Mouse (Mus musculus): ENCODE measurements around the gene Prr12.
"Not testable (repeated sequence)": the region's sequence is repeated elsewhere in the genome, so short reads cannot be mapped to it uniquely, and the experiment has no call there.

The Prr12 gene

GRCm38 (mm10) chr7:45052862-45053116 is at the start of gene Prr12:
Gene Prr12, minus strand, starts transcription at chr7:45052881.
- no peak for DNase-seq

GRCm38 (mm10) chr7:45102441-45102840 is 49.8 kb upstream of the Prr12 start:
- DNase-seq: no peak

GRCm38 (mm10) chr7:45100046-45100445 is 47.4 kb upstream of the Prr12 start:
- no peak for DNase-seq

GRCm38 (mm10) chr7:45098541-45099240 is 46.0 kb upstream of the Prr12 start:
- DNase-seq: no peak

- DNase-seq: no peak
Measured at GRCm38 (mm10) chr7:45097479-45097878, 44.8 kb upstream of the Prr12 start.

GRCm38 (mm10) chr7:45095965-45096364 is 43.3 kb upstream of the Prr12 start:
- DNase-seq: not testable (repeated sequence)

GRCm38 (mm10) chr7:45095367-45095766 is 42.7 kb upstream of the Prr12 start:
- no peak for DNase-seq

- no peak for DNase-seq
Measured at GRCm38 (mm10) chr7:45094121-45094520, 41.4 kb upstream of the Prr12 start.

- no peak for DNase-seq
Measured at GRCm38 (mm10) chr7:45093516-45093905, 40.8 kb upstream of the Prr12 start.

- no peak for DNase-seq
Measured at GRCm38 (mm10) chr7:45092828-45093515, 40.3 kb upstream of the Prr12 start.

- no peak for DNase-seq
Measured at GRCm38 (mm10) chr7:45092048-45092447, 39.4 kb upstream of the Prr12 start, which contains the start of gene Rcn3. Gene Rcn3, minus strand, starts transcription at chr7:45092221.

GRCm38 (mm10) chr7:45091001-45091990 is 38.6 kb upstream of the Prr12 start:
- no peak for DNase-seq

- DNase-seq: no peak
Measured at GRCm38 (mm10) chr7:45090251-45090977, 37.7 kb upstream of the Prr12 start.

- no peak for DNase-seq
Measured at GRCm38 (mm10) chr7:45088597-45088996, 35.9 kb upstream of the Prr12 start.

- no peak for DNase-seq
Measured at GRCm38 (mm10) chr7:45086084-45086483, 33.4 kb upstream of the Prr12 start.

- no peak for DNase-seq
Measured at GRCm38 (mm10) chr7:45083300-45083890, 30.7 kb upstream of the Prr12 start.

- DNase-seq: no peak
Measured at GRCm38 (mm10) chr7:45082401-45083299, 30.0 kb upstream of the Prr12 start.

- no peak for DNase-seq
Measured at GRCm38 (mm10) chr7:45081016-45081415, 28.3 kb upstream of the Prr12 start.

- peak; percentile 84 to 92 for DNase-seq
Measured at GRCm38 (mm10) chr7:45079856-45080255, 27.2 kb upstream of the Prr12 start.

- DNase-seq: peak; percentile 72 to 79
Measured at GRCm38 (mm10) chr7:45078513-45078912, 25.8 kb upstream of the Prr12 start.

GRCm38 (mm10) chr7:45077829-45078228 is 25.1 kb upstream of the Prr12 start:
- no peak for DNase-seq
